Mouse (Mus musculus) heart, adult 2 months (tissue): Measurements from ENCODE around the gene Camk1d. TPM values are rescaled to one million over a fixed set of nuclear protein-coding genes. Genes with fewer than 3 reads are reported as not detected.

Experiments
- DNase-seq, 2 experiments: peaks; one replicate each; pipeline ENCODE4 v3.0.0; 2021
- H3K27ac ChIP-seq: fragments of 200-600 bp; 2 replicates; pipeline ENCODE4 v1.8.1; 2022
- H3K27me3 ChIP-seq: fragments of 200-500 bp; 2 replicates; pipeline ENCODE4 v1.6.1; 2012; ENCODE audit warnings: mild to moderate bottlenecking, low read length, inconsistent platforms, mixed read lengths; ENCODE audit not compliant: control insufficient read depth, insufficient read depth
- H3K36me3 ChIP-seq: fragments of 200-500 bp; 2 replicates; pipeline ENCODE4 v1.6.1; 2012; ENCODE audit warnings: low read length, inconsistent platforms; ENCODE audit not compliant: control insufficient read depth, insufficient read depth
- H3K4me1 ChIP-seq: fragments of 200-500 bp; 2 replicates; pipeline ENCODE4 v1.6.1; 2011; ENCODE audit warnings: low read length; ENCODE audit not compliant: control insufficient read depth, insufficient read depth
- H3K4me3 ChIP-seq: fragments of 200-600 bp; 2 replicates; pipeline ENCODE4 v1.8.1; 2022
- H3K79me2 ChIP-seq: fragments of 200-500 bp; replicated peaks from 2 replicates; pipeline ENCODE4 v1.6.1; 2012; ENCODE audit warnings: mild to moderate bottlenecking, inconsistent platforms, low read length, moderate library complexity, mixed read lengths; ENCODE audit not compliant: control insufficient read depth, insufficient read depth
- H3K9ac ChIP-seq: fragments of 200-500 bp; 2 replicates; pipeline ENCODE4 v1.6.1; 2012; ENCODE audit warnings: low read depth, mild to moderate bottlenecking, control low read depth, inconsistent platforms, low read length, mixed read lengths
- CTCF ChIP-seq: fragments of 200-600 bp; IDR thresholded peaks from 2 replicates; pipeline ENCODE4 v1.8.1; 2022; ENCODE audit warnings: antibody characterized with exemption, mild to moderate bottlenecking, moderate library complexity
- EP300 ChIP-seq: fragments of 200-500 bp; IDR thresholded peaks from 2 replicates; pipeline ENCODE4 v1.6.1; 2011; ENCODE audit warnings: low read depth, low read length, control low read depth; ENCODE audit not compliant: insufficient read depth
- POLR2A ChIP-seq: fragments of 200-500 bp; IDR thresholded peaks from 2 replicates; pipeline ENCODE4 v1.6.1; 2011; ENCODE audit warnings: mild to moderate bottlenecking, low read depth, low read length, control low read depth; ENCODE audit not compliant: insufficient read depth
- whole genome bisulfite sequencing: fragments of 180-500 bp; shearing (Covaris S2); methylation state at CpG from one replicate; pipeline ENCODE4 v1.1.7; 2018; 5-methylcytosine and 5-hydroxymethylcytosine counted together
- intact Hi-C: fragments of 180-260 bp; cut with DNase I; formaldehyde crosslinking; loops from one replicate; pipeline ENCODE4 v1.15.1; 2025
- polyA plus RNA-seq: library from polyadenylated mRNA; depleted of rRNA; stranded (reverse); fragments of >200 nt; gene quantifications from 2 replicates; pipeline ENCODE4 v1.2.3, GENCODE M21; 2012
- total RNA-seq, 2 experiments: library from RNA; stranded (reverse); gene quantifications; 2 replicates each; pipeline ENCODE4 v1.2.3; 2021

Camk1d gene
- total and polyA plus RNA-seq, 3 experiments, result 2.5 to 4.9 (median 4.3) TPM

DNA sequence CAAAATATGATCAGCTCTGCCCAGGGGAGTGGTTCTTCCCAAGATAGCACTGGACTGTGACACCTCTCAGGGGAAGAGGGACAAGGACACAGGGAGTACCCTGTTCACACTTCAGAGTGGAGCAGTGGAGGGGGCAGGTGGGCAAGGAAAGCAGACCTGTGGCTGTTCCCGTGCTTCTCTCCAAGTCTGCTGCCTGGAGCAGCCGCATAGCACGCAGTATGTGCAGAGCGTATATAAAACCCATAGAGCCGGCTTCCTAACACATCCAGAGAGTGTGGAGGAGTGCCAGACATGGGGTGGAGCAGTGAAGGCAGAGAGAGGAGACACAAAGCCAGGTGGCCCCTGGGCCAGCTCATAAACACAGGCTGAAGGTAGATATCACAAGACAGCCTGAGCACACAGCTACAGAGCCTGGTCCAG lies 256.2 kb downstream of the Camk1d start:
- WGBS, result 66% methylated on average over 5 of the region's 5 CpGs
- Histone ChIP-seq H3K36me3 (no peaks in the 10 kb centered on the region), H3K4me3 (no peak overlapping the region), H3K79me2 (no peaks in the 10 kb centered on the region), H3K4me1 (peaks cover 4% of the 10 kb centered on the region), H3K27me3 (no peaks in the 10 kb centered on the region), H3K9ac (no peak overlapping the region), H3K27ac (peak overlapping the region; percentile 63)
- intact Hi-C loops, result loop anchor here (2.0 to 10.0 kb wide), 2 partner anchors 41 to 137 kb away; no protein-coding TSS in a partner anchor
- DNase-seq, result peak; percentile 26 to 56
- TF ChIP-seq EP300 (peak; percentile 20; the same call in 1 of the 2 replicates), CTCF (no peak)

- Histone ChIP-seq H3K9ac (no peak overlapping the region), H3K4me3 (no peak overlapping the region), H3K79me2 (no peaks in the 10 kb centered on the region), H3K36me3 (no peaks in the 10 kb centered on the region), H3K27me3 (no peaks in the 10 kb centered on the region), H3K27ac (peak overlapping the region; percentile 67), H3K4me1 (peaks cover 4% of the 10 kb centered on the region)
- TF ChIP-seq CTCF (no peak), EP300 (peak; percentile 90)
- intact Hi-C loops, result loop anchor here (10.0 kb wide), 1 partner anchor 139 kb away; no protein-coding TSS in a partner anchor
- 38% methylated on average over 2 of the region's 2 CpGs for WGBS
- peak; percentile 37 to 70 for DNase-seq
These were observed 258.2 kb downstream of the Camk1d start for GRCm38 (mm10) chr2:5456108-5456507.

DNA sequence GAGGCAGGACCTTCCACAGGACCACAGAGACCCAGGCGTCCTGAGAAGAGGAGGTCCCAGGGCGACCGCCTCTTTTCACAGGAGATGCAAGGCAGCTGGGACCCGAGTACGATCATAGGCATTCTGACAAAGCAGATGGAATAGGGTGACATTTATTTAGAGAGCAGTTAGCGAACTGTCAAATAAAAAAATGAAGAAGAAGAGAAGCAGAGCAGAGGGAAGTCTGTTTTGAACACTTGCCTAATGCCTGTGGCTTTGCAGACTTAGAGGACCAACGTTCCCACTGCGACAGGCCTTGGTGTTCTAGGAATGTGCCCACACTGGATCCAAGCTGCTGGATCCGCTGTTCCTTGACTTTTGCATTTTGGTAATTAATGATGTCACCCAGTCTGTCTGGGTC lies 259.5 kb downstream of the Camk1d start:
- intact Hi-C loops, result loop anchor here (10.0 kb wide), 1 partner anchor 140 kb away; no protein-coding TSS in a partner anchor
- TF ChIP-seq POLR2A (no peak), EP300 (no peak)
- no peak overlapping the region for H3K9ac ChIP-seq

GRCm38 (mm10) chr2:5451654-5452053 lies 262.7 kb downstream of the Camk1d start:
- 93% methylated on average over 2 of the region's 2 CpGs for WGBS
- H3K27ac ChIP-seq, result no peak overlapping the region
- TF ChIP-seq POLR2A, result no peak
- no peak for TF ChIP-seq EP300
- TF ChIP-seq CTCF, result peak; percentile 81
- DNase-seq, result no peak
- intact Hi-C loops, result loop anchor here (1.0 to 10.0 kb wide), 2 partner anchors 143 to 319 kb away; no protein-coding TSS in a partner anchor
- H3K27me3 ChIP-seq, result no peaks in the 10 kb centered on the region
- peaks cover 1% of the 10 kb centered on the region; the same call in 1 of the 2 replicates for H3K4me1 ChIP-seq
- no peaks in the 10 kb centered on the region for H3K36me3 ChIP-seq
- H3K4me3 ChIP-seq, result no peak overlapping the region
- no peak overlapping the region for H3K9ac ChIP-seq
- H3K79me2 ChIP-seq, result no peaks in the 10 kb centered on the region

More for the DNA sequence above, 259.5 kb downstream of the Camk1d start:
- no peak overlapping the region for H3K27ac ChIP-seq
- no peak for DNase-seq
- no peaks in the 10 kb centered on the region for H3K27me3 ChIP-seq
- H3K4me1 ChIP-seq, result peaks cover 4% of the 10 kb centered on the region
- WGBS, result 72% methylated on average over 9 of the region's 9 CpGs
- no peak overlapping the region for H3K4me3 ChIP-seq
- H3K79me2 ChIP-seq, result no peaks in the 10 kb centered on the region
- no peaks in the 10 kb centered on the region for H3K36me3 ChIP-seq

- Histone ChIP-seq H3K36me3 (no peaks in the 10 kb centered on the region), H3K79me2 (no peaks in the 10 kb centered on the region), H3K27ac (no peak overlapping the region), H3K9ac (no peak overlapping the region), H3K4me3 (no peak overlapping the region), H3K27me3 (no peaks in the 10 kb centered on the region), H3K4me1 (no peaks in the 10 kb centered on the region)
- WGBS, result 83% methylated on average over 5 of the region's 5 CpGs
- DNase-seq, result no peak
- intact Hi-C loops, result no loop called here
- no peak for TF ChIP-seq EP300
- no peak for TF ChIP-seq CTCF
- TF ChIP-seq POLR2A, result no peak
These were observed 269.0 kb downstream of the Camk1d start for GRCm38 (mm10) chr2:5445357-5445756.

DNA sequence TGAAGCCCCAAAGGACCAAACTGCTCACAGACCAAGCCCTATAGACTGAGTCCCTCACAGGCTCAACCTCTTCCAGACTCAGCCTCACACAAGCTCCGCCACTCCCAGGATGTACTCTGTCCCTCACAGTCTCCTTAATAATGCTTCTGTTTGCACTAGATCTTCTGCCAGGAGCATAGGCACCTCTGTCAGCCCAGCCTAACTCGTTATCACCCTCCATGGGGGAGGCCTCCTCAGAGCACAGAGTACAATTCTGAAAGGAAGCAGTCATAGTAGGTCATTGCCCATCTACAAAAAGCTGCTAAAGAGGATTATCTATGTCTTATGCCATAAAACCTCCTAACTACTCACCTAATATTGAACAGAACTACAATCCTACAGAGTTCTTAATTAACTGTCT lies 276.6 kb downstream of the Camk1d start:
- no peak for DNase-seq
- no peaks in the 10 kb centered on the region for H3K79me2 ChIP-seq
- no peaks in the 10 kb centered on the region for H3K27me3 ChIP-seq
- WGBS, result 59% methylated on average over 2 of the region's 2 CpGs
- no peak overlapping the region for H3K27ac ChIP-seq
- no peaks in the 10 kb centered on the region for H3K4me1 ChIP-seq
- no peak for TF ChIP-seq EP300
- TF ChIP-seq CTCF, result no peak
- TF ChIP-seq POLR2A, result no peak
- intact Hi-C loops, result no loop called here
- H3K4me3 ChIP-seq, result no peak overlapping the region
- no peak overlapping the region for H3K9ac ChIP-seq
- no peaks in the 10 kb centered on the region for H3K36me3 ChIP-seq
